Comparison of ENCODE assay signal across 51 mouse cellular contexts in genomic region chr4:34869813-34870212, GRCm38 (mm10). TPM values are rescaled to one million over a fixed set of nuclear protein-coding genes. Genes with fewer than 3 reads are reported as not detected.
"Had no signal": no experiment of that assay in that cellular context is flagged by ENCODE, and none has a peak within 500 bp of the region (broad histone marks: within the 10 kb centered on the region; RNA-seq: fewer than 3 reads in every experiment).

No protein-coding gene starts in this region.

- H3K9me3 ChIP-seq: heart, embryonic 10.5 days; heart, embryonic 12.5 days; heart, embryonic 13.5 days; heart, embryonic 15.5 days; hindbrain, embryonic 10.5 days; hindbrain, embryonic 12.5 days; hindbrain, embryonic 13.5 days; hindbrain, embryonic 15.5 days; intestine, embryonic 15.5 days; kidney, embryonic 15.5 days had no signal

- H3K4me3 ChIP-seq: heart, embryonic 10.5 days; heart, embryonic 12.5 days; heart, embryonic 13.5 days; heart, embryonic 15.5 days; hindbrain, embryonic 10.5 days; hindbrain, embryonic 12.5 days; hindbrain, embryonic 13.5 days; hindbrain, embryonic 15.5 days; intestine, embryonic 15.5 days; kidney, embryonic 15.5 days; layer of hippocampus, adult 2 months; left cerebral cortex, adult 2 months had no signal

- H3K36me3 ChIP-seq: heart, embryonic 10.5 days; heart, embryonic 13.5 days; heart, embryonic 15.5 days; hindbrain, embryonic 12.5 days; hindbrain, embryonic 13.5 days; hindbrain, embryonic 15.5 days; intestine, embryonic 15.5 days had no signal

- H3K9ac ChIP-seq: heart, embryonic 12.5 days; heart, embryonic 13.5 days; heart, embryonic 15.5 days; hindbrain, embryonic 12.5 days; hindbrain, embryonic 13.5 days; hindbrain, embryonic 14.5 days; hindbrain, embryonic 15.5 days; intestine, embryonic 15.5 days; kidney, embryonic 15.5 days had no signal

- H3K27me3 ChIP-seq: heart, embryonic 12.5 days; heart, embryonic 13.5 days; heart, embryonic 15.5 days; hindbrain, embryonic 12.5 days; hindbrain, embryonic 13.5 days; hindbrain, embryonic 15.5 days; intestine, embryonic 15.5 days; kidney, embryonic 15.5 days had no signal

- H3K27ac ChIP-seq: heart, embryonic 10.5 days; heart, embryonic 13.5 days; heart, embryonic 15.5 days; hindbrain, embryonic 10.5 days; hindbrain, embryonic 12.5 days; hindbrain, embryonic 13.5 days; hindbrain, embryonic 14.5 days; hindbrain, embryonic 15.5 days; hindbrain, postnatal 0 days; intestine, embryonic 15.5 days; kidney, embryonic 15.5 days; kidney, postnatal 0 days; layer of hippocampus, adult 2 months; left cerebral cortex, adult 2 months had no signal

- DNase-seq: heart, postnatal 10 days; heart, postnatal 14 days; heart, postnatal 36 days; heart, postnatal 4 days; kidney, adult 11 months; kidney, adult 18-20 months; kidney, adult 2 months; kidney, adult 8-10 months; kidney, adult 9 months; kidney, postnatal 10 days; kidney, postnatal 14 days; kidney, postnatal 25 days; kidney, postnatal 36 days; kidney, postnatal 4 days; layer of hippocampus, adult 9-11 months; layer of hippocampus, postnatal 36 days had no signal

RNA-seq across cellular contexts. Expression of gene Cga, which starts 23.8 kb away (rescaled TPM):
- total RNA-seq: heart, postnatal 10 days; heart, postnatal 14 days; heart, postnatal 25 days; heart, postnatal 36 days; heart, postnatal 4 days; hematopoietic stem cell, adult 5-6 weeks; hindbrain, postnatal 0 days; layer of hippocampus, adult 18-20 months; layer of hippocampus, adult 2 months; layer of hippocampus, adult 8-10 months; layer of hippocampus, postnatal 10 days; layer of hippocampus, postnatal 14 days; layer of hippocampus, postnatal 25 days; layer of hippocampus, postnatal 36 days; left cerebral cortex, adult 18-20 months; left cerebral cortex, adult 2 months had no signal
- polyA plus RNA-seq: heart, embryonic 10.5 days; heart, embryonic 11.5 days; heart, embryonic 12.5 days; heart, embryonic 13.5 days; heart, embryonic 14.5 days; heart, embryonic 15.5 days; heart, embryonic 16.5 days; heart, postnatal 0 days; hindbrain, embryonic 11.5 days; hindbrain, embryonic 13.5 days; hindbrain, embryonic 14.5 days; hindbrain, embryonic 15.5 days; hindbrain, postnatal 0 days; inflammation-experienced regulatory T-cells, adult 6 months; intestine, embryonic 14.5 days; intestine, embryonic 15.5 days; intestine, embryonic 16.5 days; intestine, postnatal 0 days; kidney, adult 2 months; kidney, embryonic 14.5 days; kidney, embryonic 15.5 days; kidney, embryonic 16.5 days; kidney, postnatal 0 days; large intestine, adult 2 months had no signal
